Mouse (Mus musculus) monocyte, adult 5-6 weeks (primary cell): ENCODE measurements around the gene Olfr476. TPM values are rescaled to one million over a fixed set of nuclear protein-coding genes. Genes with fewer than 3 reads are reported as not detected.
"Not testable (repeated sequence)": the region's sequence is repeated elsewhere in the genome, so short reads cannot be mapped to it uniquely, and the experiment has no call there.

Source experiments
- ATAC-seq: fragments of 153-309, 156-312 bp; replicated peaks from 2 replicates; pipeline ENCODE4 v1.8.0; 2017; ENCODE audit warnings: mild to moderate bottlenecking; ENCODE audit not compliant: low TSS enrichment, insufficient number of reproducible peaks, severe bottlenecking, poor library complexity, low FRiP score
- total RNA-seq: library from RNA; stranded (forward); fragments of 200-1000, 200-491, 200-594 nt; gene quantifications from 3 replicates; pipeline ENCODE4 v1.2.3, GENCODE M21; 2017

Olfr476 gene
- total RNA-seq = not detected in 3 replicates

DNA sequence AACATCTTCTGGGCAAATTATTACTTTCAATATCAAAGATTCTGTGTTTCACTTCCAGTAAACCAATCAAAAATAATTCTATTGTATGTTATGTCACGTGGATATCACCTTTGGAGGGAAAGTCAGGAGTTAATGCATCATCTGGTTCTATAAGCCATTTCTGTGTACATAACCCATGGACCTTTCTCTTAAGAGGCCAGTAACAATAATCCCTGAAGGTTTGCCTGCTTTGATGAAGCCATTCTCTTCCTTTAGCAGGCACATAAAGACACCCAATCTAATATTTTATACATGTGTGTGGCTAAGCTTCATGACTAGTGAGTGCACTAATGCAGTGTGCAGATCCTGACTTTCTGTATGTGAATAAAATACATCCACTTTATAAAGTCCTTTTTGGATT, at the start of gene Olfr476:
Olfr476 (plus strand) TSS at position 301 of the 400 bp plus-strand sequence.
- no peak for ATAC-seq

DNA sequence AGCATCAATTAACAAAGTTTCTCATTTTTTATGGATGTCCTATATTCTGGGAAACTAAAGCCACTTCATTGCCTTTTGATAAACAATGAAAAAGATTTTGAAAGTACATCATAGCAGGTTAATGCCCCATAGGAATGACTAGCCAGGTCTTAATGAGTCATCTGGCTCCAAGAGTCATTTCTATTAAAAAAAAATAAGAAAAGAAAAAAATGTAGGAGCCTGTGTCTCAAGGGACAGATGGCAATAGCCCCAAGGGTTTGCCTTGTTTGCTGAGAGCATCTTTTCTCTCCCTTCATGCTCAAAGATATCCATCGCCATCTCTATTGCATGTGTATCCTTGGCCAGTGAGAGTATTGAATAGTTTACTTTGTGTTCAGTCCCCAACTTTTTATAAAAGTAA, 34.5 kb upstream of the Olfr476 start, which contains the start of gene Olfr473:
Olfr473 (plus strand) TSS at position 301 of the 400 bp plus-strand sequence.
- ATAC-seq = no peak

GRCm38 (mm10) chr7:107952539-107952938, 12.1 kb upstream of the Olfr476 start:
- not testable (repeated sequence) for ATAC-seq

- no peak for ATAC-seq
Measured at GRCm38 (mm10) chr7:107954343-107954742, 10.3 kb upstream of the Olfr476 start, which contains the start of gene Olfr474. Gene Olfr474, plus strand, starts transcription at chr7:107954643.

DNA sequence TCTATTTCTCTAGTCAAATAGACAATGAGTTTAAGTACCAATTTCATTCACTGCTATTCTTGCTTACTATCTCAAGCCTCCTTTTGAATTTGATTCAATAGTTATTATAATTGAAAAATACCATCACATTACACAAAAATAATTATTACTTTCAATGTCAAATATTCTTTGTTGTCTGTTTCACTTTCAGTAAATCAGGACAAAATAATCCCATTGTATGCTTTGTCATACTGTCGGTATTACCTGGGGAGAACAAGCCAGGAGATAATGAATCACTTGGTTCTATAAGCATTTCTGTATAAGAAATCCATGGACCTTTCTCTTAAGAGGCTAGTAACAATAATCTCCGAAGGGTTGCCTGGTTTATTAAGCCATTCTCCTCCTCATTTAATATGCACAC, 21.8 kb downstream of the Olfr476 start, which contains the start of gene Olfr477:
Olfr477 (plus strand) TSS at position 301 of the 400 bp plus-strand sequence.
- ATAC-seq = no peak

- not testable (repeated sequence) for ATAC-seq
Measured at GRCm38 (mm10) chr7:108014256-108014655, 49.7 kb downstream of the Olfr476 start.

Other genes starting within 250 kb of the Olfr476 start
- not detected in 3 replicates for gene Cyb5r2, start 206.8 kb upstream of the Olfr476 start, total RNA-seq
- not detected in 3 replicates for gene Ovch2, start 163.6 kb upstream of the Olfr476 start, total RNA-seq
- not detected in 3 replicates for gene Olfr467, start 152.5 kb upstream of the Olfr476 start, total RNA-seq
- 0.29 TPM in 1 of 3 replicates, not detected in the others for gene Olfr469, start 139.3 kb upstream of the Olfr476 start, total RNA-seq
- not detected in 3 replicates for gene Olfr470, start 117.3 kb upstream of the Olfr476 start, total RNA-seq
- not detected in 3 replicates for gene Olfr472, start 66.9 kb upstream of the Olfr476 start, total RNA-seq
- gene Olfr473, start 34.4 kb upstream of the Olfr476 start, total RNA-seq = not detected in 3 replicates
- not detected in 3 replicates for gene Olfr474, start 10.2 kb upstream of the Olfr476 start, total RNA-seq
- not detected in 3 replicates for gene Olfr477, start 21.9 kb downstream of the Olfr476 start, total RNA-seq
- gene Olfr478, start 69.2 kb downstream of the Olfr476 start, total RNA-seq = not detected in 3 replicates
- gene Olfr479, start 85.9 kb downstream of the Olfr476 start, total RNA-seq = not detected in 3 replicates
- not detected in 3 replicates for gene Olfr480, start 102.5 kb downstream of the Olfr476 start, total RNA-seq
- gene Olfr481, start 115.1 kb downstream of the Olfr476 start, total RNA-seq = not detected in 3 replicates
- gene Olfr482, start 132.8 kb downstream of the Olfr476 start, total RNA-seq = 0.19 TPM in 1 of 3 replicates, not detected in the others
- not detected in 3 replicates for gene Olfr483, start 136.0 kb downstream of the Olfr476 start, total RNA-seq
- not detected in 3 replicates for gene Olfr484, start 162.6 kb downstream of the Olfr476 start, total RNA-seq
- gene Olfr485, start 195.1 kb downstream of the Olfr476 start, total RNA-seq = not detected in 3 replicates
- not detected in 3 replicates for gene Olfr486, start 207.9 kb downstream of the Olfr476 start, total RNA-seq
- not detected in 3 replicates for gene Olfr487, start 249.8 kb downstream of the Olfr476 start, total RNA-seq